Comparison of ENCODE assay signal across 21 mouse cellular contexts in genomic region chr12:32085189-32085588, GRCm38 (mm10). TPM values are rescaled to one million over a fixed set of nuclear protein-coding genes. Genes with fewer than 3 reads are reported as not detected.
DNase-seq lines count a peak whose midpoint lies in the region; ATAC-seq and TF ChIP-seq lines count a peak whose summit lies in the region.
"Had no signal": no experiment of that assay in that cellular context is flagged by ENCODE, and none has a peak within 500 bp of the region (broad histone marks: within the 10 kb centered on the region; RNA-seq: fewer than 3 reads in every experiment).

No protein-coding gene starts in this region.

- H3K4me2 ChIP-seq in liver, embryonic 13.5 days = peak overlapping the region; percentile 20; the same call in 1 of the 2 replicates
- H3K4me2 ChIP-seq in liver, embryonic 16.5 days (ENCODE audit: low read depth, low read length) = no peak overlapping the region
- no peak overlapping the region for H3K4me2 ChIP-seq in kidney, embryonic 14.5 days (replicated peaks; ENCODE audit: low read depth, low read length)
- H3K4me2 ChIP-seq: forebrain, embryonic 13.5 days; heart, embryonic 11.5 days; hindbrain, embryonic 13.5 days had no signal

- TF ChIP-seq CTCF in MEL (IDR thresholded peaks at IDR 0.05 in 2 of 3, conservative IDR thresholded peaks at IDR 0.05 in 1 of 3; ENCODE audit: control insufficient read depth in 1 of 3, insufficient read depth in 1 of 3, low read depth in 2 of 3, low read length in 3 of 3, poor library complexity in 1 of 3, severe bottlenecking in 1 of 3) = no peak

- no peak for TF ChIP-seq POLR2A in MEL (IDR thresholded peaks at IDR 0.05; ENCODE audit: control insufficient read depth in 1 of 2, insufficient read depth in 1 of 2, low read depth in 1 of 2, low read length in 2 of 2, poor library complexity in 1 of 2)

- H3K79me2 ChIP-seq in MEL (ENCODE audit: control insufficient read depth, insufficient read depth, low read length, poor library complexity) = no peaks in the 10 kb centered on the region

- peak; percentile 46; the same call in 1 of the 2 replicates for ATAC-seq in liver, embryonic 13.5 days (ENCODE audit: low read depth)
- ATAC-seq in liver, embryonic 16.5 days (ENCODE audit: low read depth) = no peak
- ATAC-seq in kidney, embryonic 14.5 days (ENCODE audit: low FRiP score, low TSS enrichment) = no peak
- ATAC-seq: forebrain, embryonic 13.5 days; forebrain, embryonic 16.5 days; hindbrain, embryonic 16.5 days had no signal

- H3K27ac ChIP-seq in MEL (ENCODE audit: control insufficient read depth, low read depth, low read length) = peak overlapping the region; percentile 74
- peak overlapping the region; percentile 74 for H3K27ac ChIP-seq in liver, embryonic 13.5 days
- H3K27ac ChIP-seq in liver, embryonic 16.5 days (ENCODE audit: low read length) = peak overlapping the region; percentile 26
- no peak overlapping the region for H3K27ac ChIP-seq in kidney, embryonic 14.5 days (ENCODE audit: low read depth, low read length)
- H3K27ac ChIP-seq: forebrain, embryonic 10.5 days; forebrain, embryonic 13.5 days; hindbrain, embryonic 10.5 days; hindbrain, embryonic 13.5 days had no signal

- H3K27me3 ChIP-seq in MEL (ENCODE audit: control insufficient read depth in 1 of 2, insufficient read depth in 2 of 2, low read length in 2 of 2) = no peaks in the 10 kb centered on the region
- no peaks in the 10 kb centered on the region for H3K27me3 ChIP-seq in liver, embryonic 13.5 days
- H3K27me3 ChIP-seq in liver, embryonic 16.5 days (ENCODE audit: control insufficient read depth, insufficient read depth, low read depth, low read length) = no peaks in the 10 kb centered on the region
- no peaks in the 10 kb centered on the region for H3K27me3 ChIP-seq in kidney, embryonic 14.5 days (ENCODE audit: control insufficient read depth, insufficient read depth, low read length)
- H3K27me3 ChIP-seq: forebrain, embryonic 13.5 days; hindbrain, embryonic 13.5 days had no signal

- H3K9me3 ChIP-seq in MEL (replicated peaks; ENCODE audit: insufficient read depth, low read length) = no peaks in the 10 kb centered on the region
- peaks cover 2% of the 10 kb centered on the region for H3K9me3 ChIP-seq in liver, embryonic 13.5 days (replicated peaks)
- peaks cover 3% of the 10 kb centered on the region; the same call in 1 of the 2 replicates for H3K9me3 ChIP-seq in liver, embryonic 16.5 days (replicated peaks; ENCODE audit: control insufficient read depth, low read length)
- no peaks in the 10 kb centered on the region; the same call in 1 of the 2 replicates for H3K9me3 ChIP-seq in kidney, embryonic 14.5 days (ENCODE audit: control insufficient read depth, low read length)
- H3K9me3 ChIP-seq: forebrain, embryonic 13.5 days; hindbrain, embryonic 10.5 days; hindbrain, embryonic 13.5 days had no signal

- peak overlapping the region; percentile 45 for H3K9ac ChIP-seq in MEL (ENCODE audit: control insufficient read depth, low read depth, low read length, poor library complexity, severe bottlenecking)
- peak overlapping the region; percentile 37 for H3K9ac ChIP-seq in liver, embryonic 13.5 days
- H3K9ac ChIP-seq in liver, embryonic 16.5 days (ENCODE audit: low read depth, low read length) = no peak overlapping the region
- H3K9ac ChIP-seq in kidney, embryonic 14.5 days (ENCODE audit: low read depth, low read length) = no peak overlapping the region
- H3K9ac ChIP-seq: forebrain, embryonic 13.5 days; hindbrain, embryonic 13.5 days had no signal

- H3K4me3 ChIP-seq in MEL (ENCODE audit: control insufficient read depth in 1 of 2, insufficient read depth in 1 of 2, low read depth in 2 of 2, low read length in 2 of 2) = peak overlapping the region; percentile 41 to 66
- no peak overlapping the region for H3K4me3 ChIP-seq in liver, embryonic 13.5 days (replicated peaks)
- H3K4me3 ChIP-seq in liver, embryonic 16.5 days (ENCODE audit: low read depth, low read length) = no peak overlapping the region
- no peak overlapping the region for H3K4me3 ChIP-seq in kidney, embryonic 14.5 days (ENCODE audit: low read length)
- H3K4me3 ChIP-seq: forebrain, embryonic 10.5 days; forebrain, embryonic 13.5 days; hindbrain, embryonic 10.5 days; hindbrain, embryonic 13.5 days had no signal

- peak; percentile 82 to 86 for TF ChIP-seq EP300 in MEL (IDR thresholded peaks at IDR 0.05; ENCODE audit: low read depth in 1 of 2, low read length in 2 of 2)

- H3K36me3 ChIP-seq in MEL (ENCODE audit: control insufficient read depth in 1 of 2, insufficient read depth in 2 of 2, low read length in 2 of 2) = peaks cover 0 to 36% of the 10 kb centered on the region in 2 experiments; a peak in 2 of 4 replicates
- peaks cover 12% of the 10 kb centered on the region; the same call in 1 of the 2 replicates for H3K36me3 ChIP-seq in liver, embryonic 13.5 days
- H3K36me3 ChIP-seq in liver, embryonic 16.5 days (ENCODE audit: control insufficient read depth, insufficient read depth) = no peaks in the 10 kb centered on the region
- H3K36me3 ChIP-seq in kidney, embryonic 14.5 days (ENCODE audit: control insufficient read depth, insufficient read depth, low read length) = no peaks in the 10 kb centered on the region
- H3K36me3 ChIP-seq: forebrain, embryonic 10.5 days; hindbrain, embryonic 10.5 days; hindbrain, embryonic 13.5 days had no signal

- no peak for TF ChIP-seq RAD21 in MEL (IDR thresholded peaks at IDR 0.05; ENCODE audit: low read depth, low read length)

- DNase-seq in heart, adult 11 months = peak; percentile 66
- DNase-seq in heart, postnatal 25 days (ENCODE audit: low spot score) = no peak
- DNase-seq in MEL (ENCODE audit: low read depth, low spot score) (peak; percentile 51), MN1 (ENCODE audit: low spot score) (no peak)
- no peak for DNase-seq in liver, embryonic 13.5 days
- DNase-seq in urinary bladder, postnatal 4 days (ENCODE audit: low spot score in 2 of 2) = no peak
- DNase-seq: adrenal gland, adult 8-10 months; cerebellum, adult 18-20 months; cerebellum, adult 9-10 months; gastrocnemius, postnatal 10 days; gastrocnemius, postnatal 36 days; heart, postnatal 36 days had no signal

- peaks cover 33 to 34% of the 10 kb centered on the region in 2 experiments for H3K4me1 ChIP-seq in MEL (ENCODE audit: control insufficient read depth in 1 of 2, insufficient read depth in 2 of 2, low read length in 2 of 2)
- H3K4me1 ChIP-seq in liver, embryonic 13.5 days (replicated peaks) = peaks cover 63% of the 10 kb centered on the region
- peaks cover 30% of the 10 kb centered on the region for H3K4me1 ChIP-seq in liver, embryonic 16.5 days (ENCODE audit: control insufficient read depth, low read depth, low read length)
- no peaks in the 10 kb centered on the region for H3K4me1 ChIP-seq in kidney, embryonic 14.5 days (ENCODE audit: control insufficient read depth, insufficient read depth, low read length)
- H3K4me1 ChIP-seq: forebrain, embryonic 13.5 days; hindbrain, embryonic 10.5 days; hindbrain, embryonic 13.5 days had no signal

- intact Hi-C loops in heart, postnatal 25 days (cut with DNase I) = no loop called here

TF ChIP-seq in MEL, 35 proteins besides CTCF, POLR2A, EP300 and RAD21 (continues in another document):
- 0 out of 2 replicates have a peak, but pooled peaks have one; percentile 20 for TF ChIP-seq BHLHE40 (IDR thresholded peaks at IDR 0.05; ENCODE audit: borderline replicate concordance, low read depth, low read length)
- peak; percentile 56; the same call in 1 of the 2 replicates for TF ChIP-seq GATA1 (IDR thresholded peaks at IDR 0.05; ENCODE audit: low read depth, low read length)
- TF ChIP-seq ZC3H11A (IDR thresholded peaks at IDR 0.05; ENCODE audit: low read depth, low read length) = no peak
- no peak for TF ChIP-seq NELFE (IDR thresholded peaks at IDR 0.05; ENCODE audit: low read depth, low read length)
- no peak for TF ChIP-seq GABPA (IDR thresholded peaks at IDR 0.05; ENCODE audit: low read depth, low read length)
- TF ChIP-seq KAT2A (conservative IDR thresholded peaks at IDR 0.05; ENCODE audit: low read depth, low read length) = 0 out of 2 replicates have a peak, but pooled peaks have one; percentile 20
- 0 out of 2 replicates have a peak, but pooled peaks have one; percentile 27 for TF ChIP-seq MYB (IDR thresholded peaks at IDR 0.05; ENCODE audit: low read depth, low read length)
- TF ChIP-seq POLR2AphosphoS2 (IDR thresholded peaks at IDR 0.05; ENCODE audit: low read length) = no peak
- TF ChIP-seq UBTF (IDR thresholded peaks at IDR 0.05; ENCODE audit: borderline replicate concordance, insufficient read depth, low read depth, low read length) = no peak
- TF ChIP-seq ELF1 (IDR thresholded peaks at IDR 0.05; ENCODE audit: low read depth, low read length) = 0 out of 2 replicates have a peak, but pooled peaks have one; percentile 28
- TF ChIP-seq MAX (IDR thresholded peaks at IDR 0.05; ENCODE audit: low read length) = 0 out of 2 replicates have a peak, but pooled peaks have one; percentile 14
- TF ChIP-seq CHD2 (IDR thresholded peaks at IDR 0.05; ENCODE audit: low read length) = no peak; the same call in 1 of the 2 replicates
- no peak for TF ChIP-seq JUND (IDR thresholded peaks at IDR 0.05; ENCODE audit: low read depth, low read length)
- TF ChIP-seq RCOR1 (IDR thresholded peaks at IDR 0.05; ENCODE audit: low read depth, low read length) = peak; percentile 77
- TF ChIP-seq ZMIZ1 (IDR thresholded peaks at IDR 0.05; ENCODE audit: low read depth, low read length) = no peak
- TF ChIP-seq MAFK (IDR thresholded peaks at IDR 0.05; ENCODE audit: borderline replicate concordance, low read depth, low read length) = 0 out of 2 replicates have a peak, but pooled peaks have one; percentile 34
- no peak for TF ChIP-seq NRF1 (IDR thresholded peaks at IDR 0.05; ENCODE audit: insufficient read depth, low read depth, low read length, poor library complexity, severe bottlenecking)
- peak; percentile 42; the same call in 1 of the 2 replicates for TF ChIP-seq MXI1 (IDR thresholded peaks at IDR 0.05; ENCODE audit: low read depth, low read length)
- no peak; the same call in 1 of the 2 replicates for TF ChIP-seq ZKSCAN1 (IDR thresholded peaks at IDR 0.05; ENCODE audit: low read depth, low read length)
- TF ChIP-seq TAL1 (IDR thresholded peaks at IDR 0.05; ENCODE audit: low read length) = peak; percentile 46
- TF ChIP-seq CHD1 (IDR thresholded peaks at IDR 0.05; ENCODE audit: low read depth, low read length) = 0 out of 2 replicates have a peak, but pooled peaks have one; percentile 56

RNA-seq across cellular contexts. Expression of gene Prkar2b, which starts 24.1 kb away (rescaled TPM):
- 1 to 10 TPM; 5.3 to 6.2 TPM for total RNA-seq in heart, postnatal 25 days (2021)
- 15.2 and 15.7 TPM in 2 replicates for total RNA-seq in MEL (2012; rRNA removed)
- polyA plus RNA-seq in MEL (2012; ENCODE audit: insufficient read depth in 1 of 2, insufficient read length in 2 of 2, low read depth in 1 of 2, low replicate concordance in 2 of 2, missing spikeins in 1 of 2) = 100 to 1,000 TPM in 1 of 2 experiments, 10 to 100 TPM in 1; 34.1 to 154 TPM
- 79.3 and 94.6 TPM in 2 replicates for polyA plus RNA-seq in liver, embryonic 13.5 days (2015; fragmentation: Nextera tagmentation; extraction: Ambion mirVana)
- 51.1 and 53.8 TPM in 2 replicates for polyA plus RNA-seq in liver, embryonic 16.5 days (2015; fragmentation: Nextera tagmentation; extraction: Ambion mirVana)
- polyA plus RNA-seq in kidney, embryonic 14.5 days (2014; fragmentation: Nextera tagmentation; extraction: Ambion mirVana) = 21.4 and 27.3 TPM in 2 replicates

Comparison
In these comparisons a context has a peak if more than half of its experiments do, and no peak if none do; other contexts are left out.
1. DNase-seq: peak in heart, adult 11 months (single experiment) and MEL (single experiment); none in heart, postnatal 25 days (single experiment), liver, embryonic 13.5 days (single experiment), urinary bladder, postnatal 4 days (0 of 2) and MN1 (single experiment).
2. H3K9ac ChIP-seq: peak in MEL (single experiment) and liver, embryonic 13.5 days (single experiment); none in liver, embryonic 16.5 days (single experiment) and kidney, embryonic 14.5 days (single experiment).
3. H3K4me3 ChIP-seq: peak in MEL (2 of 2); none in liver, embryonic 13.5 days (single experiment), liver, embryonic 16.5 days (single experiment) and kidney, embryonic 14.5 days (single experiment).